Mouse (Mus musculus): ENCODE measurements around the gene Calcoco1. TPM values are rescaled to one million over a fixed set of nuclear protein-coding genes. Genes with fewer than 3 reads are reported as not detected.

Gene Calcoco1
- total RNA-seq, 2 experiments from 2014 or later, result 10.8 to 12.2 TPM

Other genes with a start within 250 kb of the Calcoco1 start
- gene Gm10337, start 218.5 kb downstream of the Calcoco1 start, total RNA-seq (2014; fragmentation: Nextera tagmentation), result 7.7 TPM in 1 of 2 replicates, not detected in the other
- not detected in 2 replicates for gene Gm10337, start 218.5 kb downstream of the Calcoco1 start, total RNA-seq (2017)
- gene Map3k12, start 205.1 kb downstream of the Calcoco1 start, total RNA-seq (2014; fragmentation: Nextera tagmentation), result 0.38 TPM in 1 of 2 replicates, not detected in the other
- gene Map3k12, start 205.1 kb downstream of the Calcoco1 start, total RNA-seq (2017), result 0.26 and 0.60 TPM in 2 replicates
- gene Tarbp2, start 204.0 kb downstream of the Calcoco1 start, total RNA-seq (2014; fragmentation: Nextera tagmentation), result 29.4 and 36.3 TPM in 2 replicates
- 18.7 and 20.0 TPM in 2 replicates for gene Tarbp2, start 204.0 kb downstream of the Calcoco1 start, total RNA-seq (2017)
- gene Npff, start 197.2 kb downstream of the Calcoco1 start, total RNA-seq (2014; fragmentation: Nextera tagmentation), result 12.9 and 19.4 TPM in 2 replicates
- gene Npff, start 197.2 kb downstream of the Calcoco1 start, total RNA-seq (2017), result 2.4 TPM in 1 of 2 replicates, not detected in the other
- not detected in 2 replicates for gene Gm28047, start 97.1 kb downstream of the Calcoco1 start, total RNA-seq (2014; fragmentation: Nextera tagmentation)
- gene Gm28047, start 97.1 kb downstream of the Calcoco1 start, total RNA-seq (2017), result not detected in 2 replicates
- gene Atf7, start 96.7 kb downstream of the Calcoco1 start, total RNA-seq (2014; fragmentation: Nextera tagmentation), result 124 and 212 TPM in 2 replicates
- gene Atf7, start 96.7 kb downstream of the Calcoco1 start, total RNA-seq (2017), result 43.1 and 60.2 TPM in 2 replicates
- gene Atp5g2, start 49.8 kb downstream of the Calcoco1 start, total RNA-seq (2014; fragmentation: Nextera tagmentation), result 69.8 and 122 TPM in 2 replicates
- gene Atp5g2, start 49.8 kb downstream of the Calcoco1 start, total RNA-seq (2017), result 83.4 and 95.4 TPM in 2 replicates
- gene Hoxc13, start 198.9 kb upstream of the Calcoco1 start, total RNA-seq (2014; fragmentation: Nextera tagmentation), result not detected in 2 replicates
- not detected in 2 replicates for gene Hoxc13, start 198.9 kb upstream of the Calcoco1 start, total RNA-seq (2017)
- gene Hoxc12, start 214.6 kb upstream of the Calcoco1 start, total RNA-seq (2014; fragmentation: Nextera tagmentation), result not detected in 2 replicates
- gene Hoxc12, start 214.6 kb upstream of the Calcoco1 start, total RNA-seq (2017), result not detected in 2 replicates
- not detected in 2 replicates for gene Hoxc11, start 232.2 kb upstream of the Calcoco1 start, total RNA-seq (2014; fragmentation: Nextera tagmentation)
- gene Hoxc11, start 232.2 kb upstream of the Calcoco1 start, total RNA-seq (2017), result not detected in 2 replicates
- not detected in 2 replicates for gene Hoxc10, start 244.6 kb upstream of the Calcoco1 start, total RNA-seq (2014; fragmentation: Nextera tagmentation)
- gene Hoxc10, start 244.6 kb upstream of the Calcoco1 start, total RNA-seq (2017), result not detected in 2 replicates
- not detected in 2 replicates for gene Hoxc5, start 245.3 kb upstream of the Calcoco1 start, total RNA-seq (2014; fragmentation: Nextera tagmentation)
- gene Hoxc5, start 245.3 kb upstream of the Calcoco1 start, total RNA-seq (2017), result not detected in 2 replicates